Mouse (Mus musculus) central nervous system, embryonic 18 days (tissue): ENCODE measurements around the gene Mfrp. TPM values are rescaled to one million over a fixed set of nuclear protein-coding genes. Genes with fewer than 3 reads are reported as not detected.

Source experiments
- polyA plus RNA-seq: library from polyadenylated mRNA; depleted of rRNA; stranded (reverse); fragments of >200 nt; gene quantifications from 2 replicates; pipeline ENCODE4 v1.2.3, GENCODE M21; 2012; rRNA removed

Gene Mfrp
- polyA plus RNA-seq, result 0.51 and 1.5 TPM in 2 replicates

DNA sequence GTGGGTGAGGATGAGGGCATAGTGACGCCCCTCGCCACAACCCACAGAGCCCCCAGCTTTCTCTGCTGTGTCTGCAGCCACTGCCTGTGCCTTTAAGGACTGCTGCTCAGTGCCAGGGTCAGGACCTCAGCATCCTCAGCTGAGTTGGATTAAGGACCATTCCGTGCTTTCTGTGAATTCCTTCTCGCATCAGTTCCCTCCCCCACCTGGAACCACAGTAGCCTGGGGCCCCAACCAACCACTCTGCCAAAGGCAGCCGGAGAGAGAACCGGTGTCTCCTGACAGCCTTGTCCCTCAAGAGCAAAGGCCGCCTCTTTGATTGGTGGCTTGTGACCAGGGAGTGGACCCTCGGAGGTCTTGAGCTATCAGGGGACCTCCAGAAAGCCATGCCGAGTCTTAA is at the start of gene Mfrp:
Gene Mfrp, plus strand, starts transcription at position 240 of the 400 bp plus-strand sequence.

DNA sequence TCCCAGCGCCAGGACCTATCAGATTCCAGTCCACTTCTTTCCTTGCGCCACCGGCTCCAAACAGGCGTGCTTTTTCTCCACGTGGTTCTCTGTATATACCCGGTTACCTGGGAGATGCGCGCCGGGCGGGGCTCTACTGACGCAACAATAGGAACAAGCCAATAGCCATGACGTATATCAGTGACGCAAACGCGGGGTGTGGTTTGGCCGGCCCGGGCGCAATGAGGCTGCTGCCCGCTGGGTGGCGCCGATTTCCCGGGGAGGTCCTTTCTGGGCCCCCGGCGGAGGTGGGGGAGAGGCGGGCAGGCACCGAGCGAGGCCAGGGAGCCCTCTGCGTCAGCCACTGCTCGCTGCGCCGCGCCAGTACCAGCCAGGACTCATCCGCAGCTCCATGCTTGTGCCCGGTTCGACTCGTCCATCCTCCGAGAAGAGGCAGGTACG is 34.7 kb upstream of the Mfrp start, which contains the start of gene Usp2:
Gene Usp2, plus strand, starts transcription at position 237 of the 441 bp plus-strand sequence.

DNA sequence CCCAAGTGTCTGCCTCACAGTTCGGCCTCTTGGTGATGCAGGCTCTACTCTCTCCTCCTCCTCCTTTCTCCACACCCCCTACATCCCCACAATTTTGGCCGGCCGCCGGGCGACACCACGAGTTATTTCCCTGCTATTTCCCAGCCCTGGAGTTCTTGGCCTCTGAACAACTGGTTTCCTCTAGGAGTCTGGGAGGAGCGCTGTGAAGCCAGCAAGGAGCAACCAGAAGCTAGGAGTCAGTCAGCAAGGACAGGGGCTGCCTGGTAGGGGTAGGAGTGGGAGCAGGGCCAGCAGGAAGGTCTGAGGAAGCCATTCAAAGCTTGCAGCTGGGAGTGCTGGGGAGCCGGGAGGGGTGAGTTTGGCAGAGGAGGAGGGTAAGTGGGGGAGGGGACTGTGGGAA is 5.6 kb downstream of the Mfrp start, which contains the start of gene C1qtnf5:
Gene C1qtnf5, plus strand, starts transcription at position 136 of the 400 bp plus-strand sequence.

DNA sequence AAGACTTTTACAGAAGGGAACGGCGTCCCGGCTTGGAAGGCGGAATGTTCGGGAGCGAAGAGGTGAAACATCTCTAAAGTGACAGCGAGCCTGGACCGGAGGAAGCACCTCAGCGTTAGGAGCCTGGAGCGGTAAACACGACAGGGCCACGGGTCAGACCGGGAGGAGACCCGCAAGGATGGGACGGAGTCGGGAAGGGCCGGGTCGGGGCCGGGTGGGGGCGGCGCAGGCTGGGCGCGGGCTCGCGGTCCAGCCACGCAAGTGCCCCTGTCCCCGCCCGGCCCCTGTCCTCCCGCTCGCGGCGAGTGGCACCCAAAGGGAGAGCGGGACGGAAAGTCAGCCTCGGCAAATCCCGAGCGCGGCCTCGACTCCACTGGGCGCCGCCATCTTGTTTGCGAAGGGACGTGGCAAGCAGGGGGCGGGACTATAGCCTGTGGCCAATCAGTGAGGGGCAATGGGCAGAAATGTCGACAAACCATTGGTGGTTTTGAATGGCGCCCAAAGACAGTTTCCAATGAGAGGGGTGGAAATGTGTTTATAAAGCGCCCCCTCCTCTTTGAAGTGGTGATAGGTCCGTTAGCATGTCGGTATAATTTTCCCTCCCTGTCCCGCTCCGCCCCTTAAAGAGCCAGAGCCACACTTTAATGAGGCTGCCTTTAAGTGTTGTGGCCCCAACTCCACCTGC is 11.7 kb downstream of the Mfrp start, which contains the start of the genes Gm49380 and Rnf26:
Gene Gm49380, minus strand, starts transcription at position 396 of the 685 bp plus-strand sequence.
Gene Rnf26, minus strand, starts transcription at position 413 of the 685 bp plus-strand sequence.

DNA sequence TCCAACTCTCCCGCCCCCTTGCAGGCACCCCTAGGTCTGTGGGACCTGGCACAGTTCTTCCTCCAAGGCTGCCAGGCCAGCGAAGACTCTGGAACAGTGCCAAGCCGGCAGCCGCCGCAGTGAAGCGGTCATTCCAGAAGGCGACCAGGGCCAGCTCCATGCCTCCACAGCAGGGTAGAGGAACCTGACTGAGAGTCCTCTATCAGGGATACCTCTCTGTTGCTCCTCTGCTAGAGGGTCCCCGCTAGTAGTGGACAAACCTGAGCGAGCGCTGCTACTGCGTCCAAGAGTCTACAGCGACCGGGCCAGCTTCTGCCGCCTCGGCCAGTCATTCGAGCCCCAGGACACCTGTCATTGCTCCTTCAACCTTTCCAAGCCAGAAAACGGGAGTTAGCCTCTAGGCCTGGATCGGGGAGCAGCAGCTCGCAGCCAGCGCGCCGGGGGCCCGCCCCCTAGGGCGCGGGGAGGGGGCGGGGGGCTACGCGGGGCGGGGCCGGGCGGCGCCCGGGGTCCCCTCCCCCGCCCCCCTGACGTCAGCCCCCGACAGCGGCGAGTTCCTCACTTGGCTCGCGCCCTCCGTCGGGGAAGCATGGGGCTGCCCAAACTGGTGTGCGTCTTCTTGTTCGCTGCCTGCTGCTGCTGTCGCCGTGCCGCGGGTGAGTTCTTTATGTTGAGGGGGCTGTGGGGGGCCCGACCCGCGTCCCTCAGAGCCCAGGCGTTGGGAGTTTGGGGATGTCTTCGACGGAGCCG is 32.7 kb downstream of the Mfrp start, which contains the start of gene Mcam:
Gene Mcam, plus strand, starts transcription at position 369 of the 750 bp plus-strand sequence.

Other genes with a start within 250 kb of the Mfrp start
- gene Thy1, start 58.3 kb upstream of the Mfrp start, polyA plus RNA-seq, result 89.1 and 94.5 TPM in 2 replicates
- 3.0 and 3.5 TPM in 2 replicates for gene Usp2, start 34.7 kb upstream of the Mfrp start, polyA plus RNA-seq
- gene C1qtnf5, start 5.5 kb downstream of the Mfrp start, polyA plus RNA-seq, result 9.3 and 11.2 TPM in 2 replicates
- gene Gm49380, start 11.8 kb downstream of the Mfrp start, polyA plus RNA-seq, result 0.14 and 0.20 TPM in 2 replicates
- gene Rnf26, start 11.8 kb downstream of the Mfrp start, polyA plus RNA-seq, result 23.1 and 24.4 TPM in 2 replicates
- gene Mcam, start 32.7 kb downstream of the Mfrp start, polyA plus RNA-seq, result 17.9 and 19.4 TPM in 2 replicates
- gene Cbl, start 132.3 kb downstream of the Mfrp start, polyA plus RNA-seq, result 22.3 and 23.5 TPM in 2 replicates
- gene Ccdc153, start 138.9 kb downstream of the Mfrp start, polyA plus RNA-seq, result 1.2 and 2.8 TPM in 2 replicates
- gene Pdzd3, start 149.7 kb downstream of the Mfrp start, polyA plus RNA-seq, result 0.75 and 0.79 TPM in 2 replicates
- 3.6 and 3.8 TPM in 2 replicates for gene Nlrx1, start 166.9 kb downstream of the Mfrp start, polyA plus RNA-seq
- 82.8 and 93.4 TPM in 2 replicates for gene Abcg4, start 186.9 kb downstream of the Mfrp start, polyA plus RNA-seq
- gene Hinfp, start 203.9 kb downstream of the Mfrp start, polyA plus RNA-seq, result 42.4 and 43.8 TPM in 2 replicates
- gene C2cd2l, start 218.6 kb downstream of the Mfrp start, polyA plus RNA-seq, result 56.8 and 62.1 TPM in 2 replicates
- 37.3 and 39.1 TPM in 2 replicates for gene Dpagt1, start 224.3 kb downstream of the Mfrp start, polyA plus RNA-seq
- 123 and 133 TPM in 2 replicates for gene H2afx, start 233.0 kb downstream of the Mfrp start, polyA plus RNA-seq
- gene Hmbs, start 242.5 kb downstream of the Mfrp start, polyA plus RNA-seq, result 37.8 and 38.9 TPM in 2 replicates